Mouse (Mus musculus) liver, embryonic 14.5 days (tissue): ENCODE measurements around the gene Rasa4.

ENCODE experiments used
- CTCF ChIP-seq: IDR thresholded peaks from 2 replicates; pipeline ENCODE4 v1.5.1; 2016; ENCODE audit warnings: antibody characterized with exemption, low read depth, control low read depth
- EP300 ChIP-seq: IDR thresholded peaks from 2 replicates; pipeline ENCODE4 v1.6.1; 2016; ENCODE audit warnings: antibody characterized with exemption, low read depth

DNA sequence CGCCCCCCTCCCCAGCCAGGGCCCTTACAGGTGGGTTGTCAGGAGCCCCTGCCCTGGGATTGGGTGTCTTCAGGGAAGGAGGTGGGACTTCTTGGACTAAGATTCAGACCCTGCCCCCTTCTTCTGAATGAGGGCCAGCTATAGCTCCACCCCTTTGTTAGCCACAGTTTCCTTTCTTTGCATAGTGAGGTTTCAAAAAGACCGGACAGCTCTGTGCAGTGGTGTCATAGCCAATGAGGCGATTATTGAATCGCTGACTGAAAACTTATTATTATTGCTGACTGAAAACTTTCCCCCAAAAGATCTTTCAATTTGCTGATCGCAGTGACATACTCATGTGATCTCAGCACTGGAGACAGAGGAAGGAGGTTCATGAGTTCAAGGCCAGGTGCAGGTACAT lies 43.5 kb upstream of the Rasa4 start:
- TF ChIP-seq CTCF (no peak), EP300 (no peak)
